Mouse (Mus musculus): ENCODE measurements at regions not wholly inside any gene's neighbourhood (a gene's known extent, or its start where the extent isn't known, plus 50 kb on each side); places are given as distances from the start of the nearest gene placed in this dataset.

DNA sequence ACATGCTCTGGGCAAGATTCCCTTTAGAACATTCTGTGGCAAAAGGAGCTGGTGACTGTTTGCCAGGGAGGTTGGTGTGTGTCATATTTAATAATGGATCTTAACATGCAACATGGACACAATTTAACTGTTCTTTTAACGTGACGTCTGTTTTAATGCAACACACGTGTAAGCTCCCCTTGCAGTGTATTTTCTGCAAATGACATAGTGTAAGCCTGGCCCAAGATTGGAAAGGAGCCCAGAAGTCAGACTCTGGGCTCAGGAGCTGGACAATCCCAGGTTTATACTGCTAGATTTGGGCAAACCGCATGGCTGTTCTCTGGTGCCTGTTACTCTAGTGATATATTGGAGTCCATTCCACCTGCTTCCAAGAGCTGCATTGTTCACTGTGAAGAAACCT is 106.1 kb upstream of the Frmd6 start:
- DNase-seq: peak in 1 of 2 experiments; percentile 4

- no peak for DNase-seq
These were observed 105.0 kb upstream of the Frmd6 start for GRCm38 (mm10) chr12:70720178-70720894.

DNA sequence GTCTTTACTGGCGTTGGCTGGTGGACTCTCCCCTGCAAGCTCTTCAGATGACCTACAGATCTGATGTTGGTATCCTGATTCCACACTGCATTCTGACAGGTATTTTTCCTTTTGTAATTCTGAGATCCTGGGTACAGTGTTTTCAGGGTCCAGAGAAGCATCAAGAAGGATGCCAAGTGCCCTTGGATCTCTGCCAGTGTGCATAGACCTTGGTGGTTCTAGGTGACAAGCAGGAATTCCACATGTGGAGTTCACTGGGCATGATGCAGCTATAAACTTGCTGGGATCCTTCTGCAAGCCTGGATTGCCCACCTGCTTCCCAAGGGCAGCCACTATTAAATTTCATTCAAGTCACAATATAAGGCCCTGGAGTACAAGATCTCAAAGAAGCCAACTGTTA is 100.0 kb upstream of the Frmd6 start:
- DNase-seq: no peak

DNA sequence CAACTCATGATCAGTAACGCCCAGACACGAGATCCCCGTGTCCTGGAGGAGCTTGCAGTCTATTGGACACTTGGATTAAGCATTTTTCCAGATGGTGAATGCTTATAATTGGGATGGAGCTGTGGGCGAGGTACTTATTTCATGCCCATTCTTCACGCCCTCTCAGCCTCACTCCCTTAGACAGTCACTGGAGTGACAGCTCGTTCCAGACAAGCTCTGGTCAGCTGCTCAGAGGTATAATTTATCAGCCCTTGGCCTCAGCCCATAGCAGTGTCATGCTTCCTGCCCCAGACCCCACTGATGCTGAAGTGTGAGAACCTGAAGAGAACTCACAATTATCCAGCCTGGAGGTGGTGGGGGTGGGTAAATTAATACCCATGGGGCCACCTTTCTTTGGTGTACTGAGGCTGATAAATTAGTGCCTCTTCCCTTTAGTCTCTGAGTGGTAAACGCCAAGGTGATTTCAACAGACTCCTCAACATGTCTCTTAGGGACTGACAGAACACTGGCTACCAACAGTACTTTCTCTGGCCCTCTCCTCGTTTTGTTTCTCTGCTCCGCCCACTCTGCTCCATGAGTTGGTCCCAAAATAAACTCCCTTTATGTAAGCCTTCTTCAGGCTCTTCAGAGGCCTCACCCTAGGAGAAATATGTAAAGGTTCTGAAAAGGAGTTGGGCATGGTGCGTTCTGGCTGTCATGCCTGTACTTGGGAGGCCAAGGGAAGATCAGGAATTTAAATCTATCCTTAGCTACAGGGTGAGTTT is 97.6 kb upstream of the Frmd6 start:
- no peak for DNase-seq

DNA sequence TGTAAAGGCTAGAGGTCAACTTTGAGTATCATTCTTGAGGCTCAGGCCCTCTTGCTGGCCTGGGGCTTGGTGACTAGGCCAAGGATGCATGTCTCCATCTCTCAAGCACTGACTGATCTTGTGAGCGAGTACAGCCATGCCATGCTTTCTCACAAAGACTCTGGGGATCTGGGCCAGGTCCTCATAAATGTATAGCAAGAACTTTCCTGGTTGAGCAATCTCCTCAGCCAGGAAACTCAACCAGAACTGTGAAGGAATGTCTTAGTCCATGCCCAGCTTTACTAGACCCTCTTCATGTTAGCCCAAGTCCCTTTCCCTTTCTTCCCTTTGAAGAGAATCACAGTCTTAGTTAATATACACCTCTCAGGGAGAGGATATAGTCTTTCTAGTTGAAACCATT is 96.9 kb upstream of the Frmd6 start:
- no peak for DNase-seq

- DNase-seq: no peak
These were observed 95.4 kb upstream of the Frmd6 start for GRCm38 (mm10) chr12:70729961-70730360.

DNA sequence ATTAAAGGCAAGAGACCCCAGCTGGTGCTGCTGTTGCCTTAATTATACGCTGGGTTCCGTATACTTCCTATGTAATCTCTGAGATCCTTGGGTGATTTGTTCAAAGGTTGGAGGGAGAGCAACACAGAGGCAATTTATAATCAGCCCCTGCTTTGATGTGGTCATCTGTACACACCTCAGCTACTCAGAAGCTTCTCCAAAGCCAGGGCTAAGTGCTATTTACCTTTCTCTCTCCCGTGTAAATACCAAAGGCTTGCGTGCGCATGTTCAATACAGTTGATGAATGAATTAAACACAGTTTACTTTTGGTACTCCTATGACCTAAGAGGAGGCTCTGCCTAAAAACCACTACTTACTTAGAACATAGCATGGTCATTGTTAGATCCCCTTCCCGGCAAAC is 93.8 kb upstream of the Frmd6 start:
- no peak for DNase-seq

GRCm38 (mm10) chr12:70732591-70732990 is 92.7 kb upstream of the Frmd6 start:
- DNase-seq: no peak

GRCm38 (mm10) chr12:70738554-70738953 is 86.8 kb upstream of the Frmd6 start:
- no peak for DNase-seq

DNA sequence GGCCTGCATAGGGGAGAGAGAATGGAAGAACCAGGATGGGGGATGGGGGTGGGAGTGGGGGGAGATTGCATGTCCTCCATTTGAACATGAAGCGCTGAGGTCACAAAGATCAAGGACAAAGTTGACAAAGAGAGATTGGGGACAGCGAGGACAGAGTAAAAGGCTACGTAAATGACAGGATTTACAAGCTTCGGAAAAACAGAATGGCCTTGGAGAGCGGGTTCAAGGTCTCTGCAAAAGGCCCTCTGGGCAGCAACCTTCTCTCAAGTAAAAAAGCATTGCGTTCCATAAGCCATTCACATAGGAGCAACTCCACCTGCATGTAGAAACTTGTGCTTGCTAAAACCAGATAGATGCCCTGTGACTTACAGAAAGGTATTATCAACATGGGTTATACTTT is 86.0 kb upstream of the Frmd6 start:
- DNase-seq: no peak

DNA sequence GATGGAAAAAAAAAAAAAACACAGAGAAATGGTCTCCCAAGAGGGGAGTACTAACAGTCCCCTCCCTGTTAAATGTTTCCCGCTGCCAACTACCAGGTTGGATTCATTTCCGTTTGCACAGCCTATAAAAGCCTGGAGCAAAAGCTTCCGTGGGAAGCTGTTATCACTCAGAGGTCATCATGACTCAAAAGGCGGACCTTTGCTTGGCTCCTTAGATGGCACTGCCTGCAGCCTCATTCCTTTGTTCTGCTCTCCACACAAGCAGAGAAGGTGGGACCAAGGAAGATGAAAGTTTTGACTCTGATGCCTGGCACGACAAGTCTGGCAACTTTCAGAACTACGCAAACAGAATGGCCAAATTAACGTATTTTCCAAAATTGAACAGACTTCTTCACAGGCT is 85.5 kb upstream of the Frmd6 start:
- no peak for DNase-seq

GRCm38 (mm10) chr12:70742836-70743235 is 82.5 kb upstream of the Frmd6 start:
- DNase-seq: no peak

DNA sequence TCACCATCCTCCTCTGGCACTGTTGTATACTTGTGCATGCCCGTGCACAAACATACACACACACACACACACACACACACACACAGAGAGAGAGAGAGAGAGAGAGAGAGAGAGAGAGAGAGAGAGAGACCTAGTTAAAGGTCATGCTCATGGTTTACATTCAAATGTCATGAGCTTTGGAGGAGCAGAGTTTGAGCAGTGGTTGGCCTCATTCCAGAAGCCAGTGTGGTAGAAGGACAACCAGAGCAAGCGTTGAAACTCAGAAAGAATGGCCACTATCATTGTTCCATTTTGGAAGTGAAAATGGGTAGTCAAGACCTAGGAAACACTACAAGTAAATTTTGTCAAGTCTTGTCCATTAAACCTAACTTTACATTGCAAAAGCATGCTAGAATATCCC is 79.6 kb upstream of the Frmd6 start:
- DNase-seq: no peak

GRCm38 (mm10) chr12:70749651-70750050 is 75.7 kb upstream of the Frmd6 start:
- DNase-seq: no peak

DNA sequence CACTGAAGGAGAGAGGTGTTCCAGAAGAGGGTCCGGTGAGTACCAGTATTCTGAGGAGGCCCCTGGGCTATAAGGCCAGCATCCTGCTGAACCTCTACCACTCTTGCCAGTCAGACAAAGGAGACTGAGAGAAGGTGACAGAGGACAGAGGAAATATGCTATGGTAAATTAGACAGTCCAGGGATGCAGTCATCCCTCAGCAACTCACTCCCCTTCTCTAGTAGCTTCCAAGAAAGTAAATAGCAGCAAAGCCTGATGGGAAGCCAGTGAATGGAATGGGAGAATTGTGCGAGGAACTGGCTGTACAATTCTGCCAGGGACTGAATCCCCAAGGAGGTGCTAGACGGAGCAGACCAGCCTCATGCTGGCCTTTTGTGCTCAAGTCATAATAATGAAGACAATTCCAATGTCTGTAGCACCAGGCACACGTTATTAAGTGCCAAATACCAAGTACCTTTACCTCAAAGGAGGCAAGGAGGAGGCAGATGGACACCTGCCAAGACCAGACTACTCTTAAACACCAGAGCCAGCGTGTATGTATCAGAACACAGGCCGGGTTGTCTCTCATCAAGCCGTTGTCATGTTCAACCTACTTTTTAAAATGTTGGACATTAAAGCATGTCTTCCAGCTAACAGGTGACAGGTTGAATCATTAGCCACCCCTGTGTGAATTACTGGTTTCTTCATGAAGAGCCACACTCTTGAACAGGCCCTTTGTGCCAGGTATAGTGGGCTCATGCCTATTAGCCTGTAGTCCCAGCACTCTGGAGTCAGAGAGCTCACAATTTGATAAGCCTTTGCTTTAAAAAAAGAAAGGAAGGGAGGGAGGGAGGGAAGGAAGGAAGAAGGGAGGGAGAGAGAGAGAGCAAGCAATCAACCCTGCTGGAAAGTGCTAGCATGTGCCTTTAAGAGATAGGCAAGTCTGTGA is 74.4 kb upstream of the Frmd6 start:
- DNase-seq: no peak

- no peak for DNase-seq
These were observed 72.9 kb upstream of the Frmd6 start for GRCm38 (mm10) chr12:70752266-70752910.

DNA sequence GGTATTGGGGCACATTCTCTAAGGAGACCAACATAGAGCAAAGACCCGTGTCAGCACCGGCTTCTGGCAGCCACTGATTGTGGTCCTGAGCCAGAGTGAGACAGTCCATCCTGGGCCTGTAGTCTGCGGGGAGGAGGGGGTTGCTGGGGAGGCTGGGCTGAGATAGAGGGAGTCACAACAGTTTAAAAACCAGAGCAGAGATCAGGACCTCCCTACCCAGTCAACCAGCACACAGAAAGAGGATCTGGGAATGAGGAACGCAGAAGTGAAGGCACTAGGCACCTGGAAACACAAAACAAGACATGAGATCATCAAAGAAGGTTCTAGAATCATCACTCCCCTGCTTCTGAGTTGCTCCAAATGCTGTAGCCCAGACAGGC is 72.4 kb upstream of the Frmd6 start:
- DNase-seq: no peak

DNA sequence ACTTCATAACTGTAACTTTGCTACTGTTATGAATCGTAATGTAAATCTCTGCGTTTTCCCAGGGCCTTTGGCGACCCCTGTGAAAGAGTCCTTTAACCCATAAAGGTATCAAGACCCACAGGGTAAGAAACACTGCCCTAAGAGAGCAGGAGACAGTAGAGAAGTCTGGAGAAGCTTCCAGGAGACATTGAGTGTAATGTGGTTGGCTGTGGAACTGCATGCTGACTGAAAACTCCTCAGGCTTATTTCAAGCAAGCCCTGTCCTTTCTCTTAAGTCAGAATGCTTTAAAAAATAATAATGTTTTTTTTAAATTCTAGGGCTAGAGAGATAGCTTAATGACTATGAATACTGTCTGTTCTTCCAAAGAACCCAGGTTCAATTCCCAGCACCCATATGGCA is 71.9 kb upstream of the Frmd6 start:
- no peak for DNase-seq

- no peak for DNase-seq
These were observed 67.2 kb upstream of the Frmd6 start for GRCm38 (mm10) chr12:70758080-70758479.

- no peak for DNase-seq
These were observed 61.8 kb upstream of the Frmd6 start for GRCm38 (mm10) chr12:70763542-70763941.

DNA sequence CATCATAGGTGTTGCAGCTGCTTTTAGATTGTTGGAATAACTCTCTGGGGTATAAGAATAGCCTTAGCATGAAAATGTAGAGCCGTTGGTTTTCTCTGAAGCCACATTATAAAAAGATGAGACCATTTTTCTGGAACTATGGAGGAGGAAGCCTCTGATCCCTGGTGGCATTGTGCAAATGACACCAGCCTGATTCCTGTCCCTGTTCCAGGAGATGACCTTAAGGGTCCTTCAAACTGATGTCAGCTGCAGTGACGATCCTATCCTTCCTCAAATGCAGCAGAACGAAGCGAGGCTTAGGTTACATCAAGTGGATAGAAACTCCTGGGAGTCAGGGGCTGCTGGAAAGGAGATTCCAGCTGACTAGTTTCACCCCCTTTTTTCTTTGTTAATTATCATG is 59.0 kb upstream of the Frmd6 start:
- no peak for DNase-seq

DNA sequence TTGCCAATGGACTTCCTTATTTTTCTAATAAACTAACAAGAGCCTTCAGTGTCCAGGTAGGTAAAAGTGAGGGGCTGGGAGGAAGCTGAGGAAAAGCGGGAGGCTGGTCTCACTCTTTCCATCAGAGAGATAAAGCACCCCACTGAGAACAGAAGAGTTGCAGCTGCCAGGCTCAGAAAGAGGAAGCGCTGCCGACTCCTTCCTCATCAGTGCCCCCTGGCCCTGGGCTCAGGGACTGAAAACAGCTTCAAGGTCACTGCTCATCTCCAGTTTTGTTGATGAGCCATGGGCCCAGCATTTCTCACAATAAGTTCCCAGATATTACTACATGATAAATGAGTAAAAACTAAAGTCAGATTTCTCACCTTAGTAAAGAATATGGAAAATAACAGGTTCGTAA is 57.4 kb upstream of the Frmd6 start:
- no peak for DNase-seq

DNA sequence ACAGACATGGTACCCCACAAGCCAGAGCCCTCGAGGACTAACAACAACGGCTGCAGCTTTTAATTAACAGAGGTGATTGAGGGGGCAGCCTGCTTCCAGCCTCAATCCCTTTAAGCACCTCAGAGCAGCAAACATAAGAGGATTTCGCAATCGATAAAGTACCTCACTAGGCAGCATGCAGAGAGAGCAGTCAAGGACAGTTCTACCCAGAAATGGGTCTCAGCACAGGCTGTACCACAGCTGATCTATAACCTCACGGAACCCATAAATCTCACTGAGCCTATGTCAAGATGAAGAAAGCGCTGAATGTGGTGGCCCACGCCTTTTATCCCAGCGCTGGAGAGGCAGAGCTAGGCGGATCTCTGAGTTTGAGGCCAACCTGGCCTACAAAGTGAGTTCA is 56.6 kb upstream of the Frmd6 start:
- no peak for DNase-seq
